Mouse (Mus musculus) left cerebral cortex, adult 11 months (tissue): ENCODE measurements around the gene Vps52.

ENCODE experiments used
- DNase-seq: peaks from one replicate; pipeline ENCODE4 v3.0.0; 2022; ENCODE audit warnings: low spot score

The Vps52 gene

DNA sequence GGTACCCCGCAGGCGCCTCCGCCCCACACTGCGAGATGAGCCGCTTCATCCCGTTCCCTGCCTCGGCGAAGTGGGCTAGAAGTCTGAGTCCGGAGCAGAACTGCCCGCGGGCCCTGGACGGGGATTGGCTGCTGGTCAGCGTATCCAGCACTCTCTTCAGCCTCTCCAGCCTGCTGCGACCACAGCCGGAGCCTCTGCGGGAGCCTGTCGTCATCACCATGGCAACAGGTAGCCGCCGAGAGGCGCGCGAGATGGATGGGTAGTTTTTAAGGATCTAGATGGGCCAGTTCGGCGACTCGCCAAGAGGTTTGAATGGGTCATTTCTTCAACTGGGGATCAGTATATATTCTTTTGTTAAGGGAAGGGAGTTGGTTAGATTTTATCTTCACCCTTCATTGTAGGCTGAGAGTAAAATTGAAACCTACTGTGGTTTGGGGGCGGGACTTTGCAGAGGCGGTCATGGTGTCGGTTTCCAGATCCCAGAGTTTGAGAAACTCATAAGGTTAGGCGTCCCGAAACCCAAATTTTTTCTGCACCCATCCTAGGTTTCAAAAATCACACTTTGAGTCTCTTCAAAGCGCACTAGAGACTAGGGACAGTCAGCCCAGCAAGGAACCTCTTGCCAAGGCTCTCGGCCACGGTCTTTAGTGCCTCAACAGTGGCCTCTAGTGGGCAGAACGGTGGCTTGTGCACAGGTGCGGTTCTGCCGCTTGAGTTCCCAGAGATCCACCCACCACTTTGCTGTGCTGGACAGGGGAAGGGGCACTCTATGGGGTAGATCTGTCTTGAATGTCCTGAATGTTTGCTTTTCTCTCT is 35.1 kb upstream of the Vps52 start:
- DNase-seq: no peak

GRCm38 (mm10) chr17:33921361-33921760 is 34.3 kb upstream of the Vps52 start:
- no peak for DNase-seq

DNA sequence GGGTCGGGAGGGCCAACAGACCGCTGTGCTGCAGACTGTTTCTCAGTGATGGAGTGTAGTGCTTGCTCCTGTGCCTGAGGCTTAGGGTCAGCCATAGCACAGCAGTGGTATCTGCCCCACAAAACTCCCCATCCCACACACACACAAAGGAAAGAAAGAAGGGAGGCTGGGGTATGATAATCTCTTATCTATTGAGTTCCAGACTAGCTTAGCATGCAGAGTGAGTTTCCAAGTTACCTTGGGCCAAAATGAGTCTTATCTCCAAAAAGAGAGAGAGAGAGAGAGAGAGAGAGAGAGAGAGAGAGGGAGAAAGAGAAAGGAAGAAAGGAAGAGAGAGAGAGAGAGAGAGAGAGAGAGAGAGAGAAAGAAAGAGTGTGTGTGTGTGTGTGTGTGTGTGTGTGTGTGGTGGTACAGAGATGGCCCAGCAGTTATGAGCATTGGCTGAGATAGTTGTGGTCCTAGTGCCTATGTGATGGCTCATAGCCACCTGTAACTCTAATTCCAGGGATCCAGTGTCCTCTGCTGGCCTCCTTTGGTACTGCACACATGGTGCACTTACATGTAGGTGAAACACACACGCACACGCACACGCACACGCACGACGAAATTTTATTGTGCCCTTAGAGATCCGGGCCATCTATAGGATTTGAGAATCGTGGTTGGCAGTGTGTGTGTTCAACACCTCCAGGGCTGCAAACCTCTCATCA is 30.9 kb upstream of the Vps52 start:
- no peak for DNase-seq

GRCm38 (mm10) chr17:33925406-33926116 is 30.1 kb upstream of the Vps52 start:
- no peak for DNase-seq

DNA sequence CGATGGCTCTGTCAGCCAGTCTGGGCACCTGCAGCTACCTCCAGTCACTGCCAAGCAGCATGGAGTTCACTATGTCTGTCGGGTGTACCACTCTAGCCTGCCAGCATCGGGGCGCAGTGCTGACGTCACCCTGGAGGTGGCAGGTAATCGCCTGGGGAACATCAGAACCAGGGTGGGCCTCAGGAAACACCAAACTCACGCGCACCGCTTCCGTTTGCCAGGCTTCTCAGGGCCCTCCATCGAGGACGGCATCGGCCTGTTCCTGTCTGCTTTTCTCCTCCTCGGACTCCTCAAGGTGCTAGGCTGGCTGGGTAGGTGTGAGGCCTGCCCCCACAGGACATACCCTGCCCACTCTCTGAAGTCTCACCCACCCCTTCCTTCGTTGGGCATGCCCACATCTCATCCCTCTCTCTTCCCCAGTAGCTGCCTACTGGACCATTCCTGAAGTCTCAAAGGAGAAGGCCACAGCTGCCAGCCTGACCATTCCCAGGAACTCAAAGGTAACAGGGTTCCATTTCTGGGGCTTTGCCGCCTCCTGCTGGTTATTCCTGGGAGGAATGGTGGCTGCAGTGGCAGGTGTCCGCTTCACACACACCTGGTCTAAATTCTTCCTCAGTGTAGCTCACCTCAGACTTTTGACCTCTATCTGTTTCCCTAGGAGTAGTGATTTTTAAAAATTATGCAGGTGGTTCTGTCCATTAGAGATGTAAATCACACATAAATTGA is 29.2 kb upstream of the Vps52 start:
- DNase-seq: no peak

DNA sequence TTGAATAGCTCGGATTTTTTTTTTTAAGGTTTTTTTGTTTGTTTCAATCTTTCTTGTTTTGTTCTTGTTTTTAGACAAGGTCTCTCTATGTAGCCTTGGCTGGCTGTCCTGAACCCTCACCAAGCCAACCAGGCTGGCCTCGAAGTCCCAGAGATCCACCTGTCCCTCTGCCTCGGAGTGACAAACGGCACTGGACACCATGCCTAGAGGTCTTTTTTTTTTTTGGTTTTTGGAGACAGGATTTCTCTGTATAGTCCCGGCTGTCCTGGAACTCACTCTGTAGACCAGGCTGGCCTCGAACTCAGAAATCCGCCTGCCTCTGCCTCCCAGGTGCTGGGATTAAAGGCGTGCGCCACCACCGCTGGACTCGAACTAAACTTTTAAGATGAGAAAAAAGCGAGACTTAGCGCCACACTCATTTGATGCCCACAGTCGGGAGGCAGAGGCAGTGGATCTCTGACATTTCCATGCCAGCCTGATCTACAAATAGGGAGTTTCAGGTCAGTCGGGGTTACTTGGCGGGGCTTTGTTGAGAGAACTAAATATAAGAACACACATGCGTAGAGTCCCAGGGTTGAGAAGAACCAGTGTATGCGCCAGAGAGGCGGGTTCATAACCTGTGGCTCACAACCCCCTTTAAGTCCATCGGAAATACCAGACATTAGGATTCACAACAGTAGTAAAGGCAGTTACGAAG is 27.2 kb upstream of the Vps52 start:
- no peak for DNase-seq

DNA sequence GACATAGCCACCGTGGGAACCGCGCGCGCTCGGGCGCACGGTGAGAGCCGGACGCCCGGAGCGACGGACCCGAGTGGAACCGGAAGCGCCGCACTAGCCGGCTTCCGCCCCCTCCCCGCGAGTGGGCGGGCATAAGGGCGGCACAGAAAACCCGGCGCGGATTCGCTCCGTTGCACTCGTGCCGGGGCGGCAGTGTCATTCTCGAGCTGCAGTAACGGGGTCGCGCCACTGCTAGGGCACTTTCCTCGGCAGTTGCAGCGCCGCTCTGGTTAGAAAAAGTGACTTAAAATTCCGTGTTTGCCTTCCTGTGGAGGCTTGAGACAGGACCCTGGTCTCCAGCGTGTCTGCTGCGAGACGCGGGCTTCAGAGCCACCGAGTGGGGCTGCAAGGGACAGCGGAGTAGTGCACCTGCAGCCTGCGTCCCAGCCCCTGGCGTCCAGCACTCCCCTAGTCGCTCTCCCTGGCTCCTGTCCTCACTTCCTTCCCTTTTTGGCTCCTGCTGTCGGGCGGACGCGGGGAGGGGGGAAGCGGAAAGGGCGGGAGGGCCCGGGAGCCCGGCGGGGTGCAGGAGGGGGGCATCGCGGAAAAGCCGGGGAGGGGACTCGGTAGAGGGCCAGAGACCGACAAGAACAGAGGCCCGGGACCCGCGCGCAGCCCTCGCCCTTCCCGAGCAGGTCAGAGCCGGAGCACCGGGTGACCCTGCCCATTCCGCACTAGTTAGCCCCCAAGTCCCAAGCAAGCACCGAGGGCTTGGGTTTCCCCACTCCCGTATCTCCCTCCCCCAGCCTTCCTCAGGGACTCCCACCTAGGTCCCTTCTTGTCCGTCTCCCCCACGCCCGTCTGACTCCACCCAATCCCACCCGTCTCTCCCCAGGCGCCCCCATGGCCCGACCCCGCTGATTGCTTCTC is 26.0 kb upstream of the Vps52 start, which contains the start of gene Rgl2:
TSS of gene Rgl2 (plus strand) at position 173 of the 909 bp plus-strand sequence.
- peak; percentile 85 for DNase-seq

DNA sequence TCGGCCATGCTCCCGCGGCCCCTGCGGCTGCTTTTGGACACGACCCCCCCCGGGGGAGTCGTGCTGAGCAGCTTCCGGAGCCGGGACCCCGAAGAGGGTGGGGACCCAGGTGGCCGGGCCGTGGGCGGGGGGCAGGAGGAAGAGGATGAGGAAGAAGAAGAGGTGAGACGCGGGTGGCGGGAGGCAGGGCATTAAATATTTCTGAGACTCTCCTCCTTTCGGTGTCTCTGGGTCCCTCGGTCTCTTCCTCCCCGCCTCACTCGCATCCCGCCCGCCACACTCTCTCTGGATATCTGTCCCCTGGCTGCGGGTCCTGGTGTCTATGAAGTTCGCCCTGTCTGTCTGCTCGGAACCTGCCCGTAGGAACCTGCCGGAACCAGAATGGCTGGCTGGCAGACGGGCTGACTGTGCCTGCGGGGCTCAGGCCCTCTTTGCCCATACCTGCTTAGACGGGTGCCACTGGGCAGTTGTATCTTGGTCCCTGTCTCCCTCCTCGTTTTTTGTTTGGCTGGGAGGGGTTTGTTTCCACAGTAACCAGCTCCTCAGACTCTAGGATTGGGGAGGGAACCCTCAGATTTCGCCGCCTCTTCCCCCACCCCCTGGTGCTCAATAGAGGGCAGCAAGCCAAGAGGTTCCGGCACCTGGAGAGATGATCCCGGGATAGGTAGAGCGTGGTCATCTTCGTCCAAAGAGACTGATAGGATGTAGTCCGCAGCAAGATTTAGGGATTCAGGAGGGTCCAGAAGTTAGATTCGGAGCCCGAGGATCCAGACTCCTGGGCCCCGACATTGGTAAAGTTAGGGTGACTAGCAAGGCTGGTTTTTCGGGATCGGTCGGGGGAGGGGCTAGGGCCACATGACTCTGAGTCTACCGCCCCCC is 25.1 kb upstream of the Vps52 start:
- DNase-seq: no peak

DNA sequence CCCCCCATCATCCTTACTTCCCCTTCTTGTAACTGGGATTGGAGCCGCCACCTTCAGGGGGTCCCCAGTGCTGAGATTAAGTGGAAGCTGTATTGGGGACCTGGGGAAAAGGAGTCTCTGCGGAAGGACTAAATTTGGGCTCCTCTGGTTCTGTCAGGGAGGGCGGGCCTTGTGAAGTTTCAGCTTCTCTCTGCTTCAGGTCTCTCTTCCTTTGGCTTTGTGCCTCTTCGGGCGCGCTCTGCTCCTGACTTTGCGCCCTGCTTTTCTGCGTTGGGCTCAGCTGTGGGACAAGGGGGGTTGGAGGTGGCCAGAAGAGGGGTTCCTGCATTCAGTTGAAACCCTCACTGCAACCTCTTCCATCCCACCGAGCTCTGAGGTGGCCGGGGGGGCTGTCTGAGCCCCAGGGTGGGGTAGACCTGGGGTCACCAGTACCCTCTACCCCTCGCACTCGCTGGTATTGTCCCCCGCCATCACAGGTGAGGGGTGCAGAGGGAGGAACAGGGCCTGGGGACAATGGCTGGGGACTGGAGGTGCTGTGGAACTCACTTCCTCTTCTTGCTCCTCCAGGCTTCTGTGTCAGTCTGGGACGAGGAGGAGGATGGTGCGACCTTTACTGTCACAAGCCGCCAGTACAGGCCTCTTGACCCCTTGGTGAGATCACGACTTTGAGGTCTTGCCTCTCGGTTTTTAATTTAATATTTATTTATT is 24.3 kb upstream of the Vps52 start:
- no peak for DNase-seq

GRCm38 (mm10) chr17:33931947-33932346 is 23.7 kb upstream of the Vps52 start:
- no peak for DNase-seq

GRCm38 (mm10) chr17:33932448-33932847 is 23.2 kb upstream of the Vps52 start:
- DNase-seq: no peak

- DNase-seq: no peak
Observed at GRCm38 (mm10) chr17:33932970-33933369, 22.6 kb upstream of the Vps52 start.

DNA sequence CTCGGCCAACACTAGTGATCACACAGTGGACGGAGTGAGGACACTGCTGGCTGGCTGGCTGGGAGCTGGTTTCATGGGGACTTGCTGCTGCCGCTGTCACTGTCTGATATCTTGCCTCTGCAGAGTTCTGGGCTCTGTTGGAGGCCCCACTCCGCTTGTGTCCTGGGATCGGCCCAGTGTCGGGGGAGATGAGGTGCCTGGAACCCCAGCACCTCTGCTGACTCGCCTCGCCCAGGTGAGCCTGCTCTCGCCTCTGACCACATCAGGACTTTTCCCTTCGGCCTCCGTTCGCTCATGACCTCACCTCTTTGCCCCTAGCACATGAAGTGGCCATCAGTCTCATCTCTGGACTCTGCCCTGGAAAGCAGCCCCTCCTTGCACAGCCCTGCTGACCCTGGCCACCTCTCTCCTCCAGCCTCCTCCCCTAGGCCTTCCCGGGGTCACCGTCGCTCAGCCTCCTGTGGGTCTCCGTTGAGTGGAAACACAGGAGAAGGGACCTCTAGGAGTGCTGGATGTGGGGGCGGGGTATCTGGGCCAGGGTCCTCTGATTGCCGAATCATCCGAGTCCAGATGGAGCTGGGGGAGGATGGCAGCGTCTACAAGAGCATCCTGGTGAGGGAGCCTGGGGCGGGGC is 20.1 kb upstream of the Vps52 start:
- DNase-seq: no peak

DNA sequence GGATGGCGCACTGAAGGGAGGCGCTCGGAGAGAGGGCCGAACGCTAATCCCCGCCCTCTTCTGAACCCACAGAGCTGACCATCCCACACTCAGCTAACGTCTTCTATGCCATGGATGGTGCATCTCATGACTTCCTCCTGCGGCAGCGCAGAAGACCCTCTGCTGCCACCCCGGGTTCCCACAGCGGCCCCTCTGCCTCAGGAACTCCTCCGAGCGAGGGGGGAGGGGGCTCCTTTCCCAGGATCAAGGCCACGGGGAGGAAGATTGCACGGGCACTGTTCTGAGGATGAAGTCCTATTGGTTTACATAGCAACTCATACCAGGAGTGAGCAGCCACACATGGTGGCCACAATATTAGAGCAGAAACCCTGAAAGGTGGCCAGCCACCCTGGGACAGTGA is 18.6 kb upstream of the Vps52 start:
- no peak for DNase-seq

GRCm38 (mm10) chr17:33938783-33939182 is 16.8 kb upstream of the Vps52 start:
- no peak for DNase-seq

- DNase-seq: peak; percentile 83
Observed at GRCm38 (mm10) chr17:33940206-33940805, 15.3 kb upstream of the Vps52 start, which contains the start of the genes Pfdn6 and Wdr46. Pfdn6 (minus strand) TSS chr17:33940343. Wdr46 (plus strand) TSS chr17:33940660.

DNA sequence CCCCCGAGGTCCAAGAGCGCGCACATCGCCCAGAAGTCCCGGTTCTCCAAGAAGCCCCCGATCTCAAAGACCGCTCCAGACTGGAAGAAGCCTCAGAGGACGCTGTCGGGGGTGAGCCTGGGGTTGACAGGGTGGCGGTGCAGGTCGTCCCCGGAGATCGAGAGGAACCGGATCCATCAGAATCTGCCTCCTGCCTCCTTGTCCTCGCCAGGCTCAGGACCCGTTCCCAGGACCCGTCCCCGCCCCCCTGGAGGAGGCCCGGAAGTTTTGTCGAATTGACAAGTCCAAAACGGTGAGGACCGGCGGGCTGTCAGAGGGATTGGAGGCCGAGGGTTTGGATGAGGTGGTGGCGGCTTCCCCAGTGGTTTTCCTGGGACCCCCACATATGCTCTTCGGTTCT is 14.6 kb upstream of the Vps52 start:
- DNase-seq: no peak

GRCm38 (mm10) chr17:33941381-33941780 is 14.2 kb upstream of the Vps52 start:
- no peak for DNase-seq
